Mouse (Mus musculus): Measurements from ENCODE around the gene Slc16a8.

The Slc16a8 gene

GRCm38 (mm10) chr15:79254661-79255060, at the start of gene Slc16a8:
Gene Slc16a8 (minus strand): TSS chr15:79254761.
- DNase-seq (ENCODE audit: low spot score), result no peak

- no peak for DNase-seq (ENCODE audit: low spot score)
Measured at GRCm38 (mm10) chr15:79303725-79304124, 49.2 kb upstream of the Slc16a8 start.

GRCm38 (mm10) chr15:79299563-79300155, 45.1 kb upstream of the Slc16a8 start:
- no peak for DNase-seq (ENCODE audit: low spot score)

GRCm38 (mm10) chr15:79298553-79298952, 44.0 kb upstream of the Slc16a8 start:
- DNase-seq (ENCODE audit: low spot score), result peak; percentile 51

- no peak for DNase-seq (ENCODE audit: low spot score)
Measured at GRCm38 (mm10) chr15:79292779-79293178, 38.2 kb upstream of the Slc16a8 start.

GRCm38 (mm10) chr15:79290340-79290739, 35.8 kb upstream of the Slc16a8 start:
- DNase-seq (ENCODE audit: low spot score), result no peak

- DNase-seq (ENCODE audit: low spot score), result no peak
Measured at GRCm38 (mm10) chr15:79289441-79289840, 34.9 kb upstream of the Slc16a8 start.

GRCm38 (mm10) chr15:79288387-79288786, 33.8 kb upstream of the Slc16a8 start:
- DNase-seq (ENCODE audit: low spot score), result no peak

- DNase-seq (ENCODE audit: low spot score), result no peak
Measured at GRCm38 (mm10) chr15:79287091-79287490, 32.5 kb upstream of the Slc16a8 start.

GRCm38 (mm10) chr15:79286141-79286540, 31.6 kb upstream of the Slc16a8 start:
- no peak for DNase-seq (ENCODE audit: low spot score)

GRCm38 (mm10) chr15:79285399-79285798, 30.8 kb upstream of the Slc16a8 start, which contains the start of gene Baiap2l2:
Gene Baiap2l2 (minus strand): TSS chr15:79285537.
- no peak for DNase-seq (ENCODE audit: low spot score)

GRCm38 (mm10) chr15:79283371-79283770, 28.8 kb upstream of the Slc16a8 start:
- DNase-seq (ENCODE audit: low spot score), result no peak

GRCm38 (mm10) chr15:79282434-79282833, 27.9 kb upstream of the Slc16a8 start:
- no peak for DNase-seq (ENCODE audit: low spot score)

GRCm38 (mm10) chr15:79281389-79281788, 26.8 kb upstream of the Slc16a8 start:
- DNase-seq (ENCODE audit: low spot score), result peak; percentile 81

GRCm38 (mm10) chr15:79280850-79281249, 26.3 kb upstream of the Slc16a8 start:
- peak; percentile 41 for DNase-seq (ENCODE audit: low spot score)

- peak; percentile 31 for DNase-seq (ENCODE audit: low spot score)
Measured at GRCm38 (mm10) chr15:79280209-79280608, 25.6 kb upstream of the Slc16a8 start.

- no peak for DNase-seq (ENCODE audit: low spot score)
Measured at GRCm38 (mm10) chr15:79277728-79278127, 23.2 kb upstream of the Slc16a8 start.

GRCm38 (mm10) chr15:79273020-79273419, 18.5 kb upstream of the Slc16a8 start:
- DNase-seq (ENCODE audit: low spot score), result no peak

GRCm38 (mm10) chr15:79271124-79271746, 16.7 kb upstream of the Slc16a8 start:
- DNase-seq (ENCODE audit: low spot score), result peak; percentile 50

GRCm38 (mm10) chr15:79270317-79271123, 16.0 kb upstream of the Slc16a8 start:
- DNase-seq (ENCODE audit: low spot score), result peak; percentile 87

GRCm38 (mm10) chr15:79268521-79268920, 14.0 kb upstream of the Slc16a8 start:
- DNase-seq (ENCODE audit: low spot score), result no peak

- no peak for DNase-seq (ENCODE audit: low spot score)
Measured at GRCm38 (mm10) chr15:79265384-79265783, 10.8 kb upstream of the Slc16a8 start.

GRCm38 (mm10) chr15:79263726-79264125, 9.2 kb upstream of the Slc16a8 start:
- no peak for DNase-seq (ENCODE audit: low spot score)
